Mouse (Mus musculus): ENCODE results near the gene Irf6.

Irf6 gene

GRCm38 (mm10) chr1:193156316-193157110, 3.6 kb downstream of the Irf6 start:
- DNase-seq (ENCODE audit: low read depth), result no peak

- no peak for DNase-seq (ENCODE audit: low read depth)
Measured at GRCm38 (mm10) chr1:193157111-193157492, 4.2 kb downstream of the Irf6 start.

- no peak for DNase-seq (ENCODE audit: low read depth)
Measured at GRCm38 (mm10) chr1:193159163-193159562, 6.3 kb downstream of the Irf6 start.

GRCm38 (mm10) chr1:193159613-193160012, 6.7 kb downstream of the Irf6 start:
- no peak for DNase-seq (ENCODE audit: low read depth)

- DNase-seq (ENCODE audit: low read depth), result peak; percentile 93
Measured at GRCm38 (mm10) chr1:193160317-193161032, 7.6 kb downstream of the Irf6 start.

- no peak for DNase-seq (ENCODE audit: low read depth)
Measured at GRCm38 (mm10) chr1:193167746-193168145, 14.8 kb downstream of the Irf6 start, which contains the start of gene A130010J15Rik. A130010J15Rik (plus strand) TSS chr1:193168046.

- DNase-seq (ENCODE audit: low read depth), result no peak
Measured at GRCm38 (mm10) chr1:193169228-193169627, 16.3 kb downstream of the Irf6 start.

GRCm38 (mm10) chr1:193169856-193170255, 16.9 kb downstream of the Irf6 start:
- DNase-seq (ENCODE audit: low read depth), result no peak

- DNase-seq (ENCODE audit: low read depth), result peak; percentile 99
Measured at GRCm38 (mm10) chr1:193172991-193173809, 20.3 kb downstream of the Irf6 start.

GRCm38 (mm10) chr1:193173810-193174129, 20.9 kb downstream of the Irf6 start:
- no peak for DNase-seq (ENCODE audit: low read depth)

GRCm38 (mm10) chr1:193174143-193174733, 21.3 kb downstream of the Irf6 start:
- peak; percentile 34 for DNase-seq (ENCODE audit: low read depth)

GRCm38 (mm10) chr1:193181104-193181503, 28.2 kb downstream of the Irf6 start:
- no peak for DNase-seq (ENCODE audit: low read depth)

- DNase-seq (ENCODE audit: low read depth), result no peak
Measured at GRCm38 (mm10) chr1:193188257-193188656, 35.3 kb downstream of the Irf6 start.

GRCm38 (mm10) chr1:193189151-193189621, 36.3 kb downstream of the Irf6 start:
- DNase-seq (ENCODE audit: low read depth), result no peak

- DNase-seq (ENCODE audit: low read depth), result no peak
Measured at GRCm38 (mm10) chr1:193189771-193190170, 36.9 kb downstream of the Irf6 start.

GRCm38 (mm10) chr1:193191675-193192283, 38.9 kb downstream of the Irf6 start:
- DNase-seq (ENCODE audit: low read depth), result peak; percentile 86

- DNase-seq (ENCODE audit: low read depth), result no peak
Measured at GRCm38 (mm10) chr1:193194416-193195140, 41.7 kb downstream of the Irf6 start.

- no peak for DNase-seq (ENCODE audit: low read depth)
Measured at GRCm38 (mm10) chr1:193195169-193195810, 42.4 kb downstream of the Irf6 start.

GRCm38 (mm10) chr1:193197494-193198205, 44.7 kb downstream of the Irf6 start:
- no peak for DNase-seq (ENCODE audit: low read depth)

GRCm38 (mm10) chr1:193198312-193198711, 45.4 kb downstream of the Irf6 start:
- peak; percentile 78 for DNase-seq (ENCODE audit: low read depth)

Measured in 416B (cell line).